Mouse (Mus musculus) layer of hippocampus, postnatal 36 days (tissue): ENCODE measurements around the gene Sult6b1. TPM values are rescaled to one million over a fixed set of nuclear protein-coding genes. Genes with fewer than 3 reads are reported as not detected.

ENCODE experiments used
- DNase-seq, 2 experiments: peaks; one replicate each; pipeline ENCODE4 v3.0.0; 2022
- total RNA-seq, 2 experiments: library from RNA; stranded (reverse); gene quantifications; 2 replicates each; pipeline ENCODE4 v1.2.3; 2021

The Sult6b1 gene
- total RNA-seq, 2 experiments from 2014 or later = not detected

GRCm38 (mm10) chr17:78883291-78883690 is 23.5 kb downstream of the Sult6b1 start:
- DNase-seq = no peak

DNA sequence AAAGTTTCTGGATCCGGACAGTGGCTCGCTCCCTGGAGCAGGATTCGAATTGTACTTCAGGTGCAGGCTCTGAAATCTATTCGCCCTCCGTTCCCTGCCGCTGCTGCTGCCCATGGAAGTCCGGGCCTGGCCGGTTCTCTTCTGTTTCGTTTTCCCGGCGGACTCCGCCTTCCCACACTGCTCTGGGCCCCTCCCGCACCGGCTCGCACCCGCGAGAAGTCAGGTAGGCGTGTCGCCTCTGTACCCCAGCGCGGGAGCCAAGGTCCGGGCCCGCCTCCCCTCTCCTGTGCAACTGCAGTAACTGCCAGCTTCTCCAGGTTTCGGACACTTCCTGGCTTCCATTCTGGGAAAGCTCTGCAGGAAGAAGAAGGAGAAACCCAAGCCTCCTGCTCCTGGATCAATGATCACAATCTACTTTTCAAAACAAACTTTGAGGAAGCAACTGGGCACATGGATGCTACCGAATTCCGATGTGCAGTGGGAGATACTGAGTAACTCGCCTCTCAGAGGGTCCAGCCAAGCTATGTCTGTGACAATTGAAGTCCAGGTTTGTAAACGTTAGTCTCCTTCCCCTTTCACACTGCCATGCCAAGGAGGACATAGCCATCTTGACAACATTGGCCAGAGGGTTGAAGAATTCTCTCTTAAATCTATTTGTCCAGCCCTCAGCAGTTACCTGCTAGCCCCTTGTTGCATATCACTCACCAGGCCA is 24.2 kb downstream of the Sult6b1 start, which contains the start of gene Eif2ak2:
Eif2ak2 (minus strand) TSS at position 173 of the 712 bp plus-strand sequence.
- DNase-seq = peak; percentile 34

DNA sequence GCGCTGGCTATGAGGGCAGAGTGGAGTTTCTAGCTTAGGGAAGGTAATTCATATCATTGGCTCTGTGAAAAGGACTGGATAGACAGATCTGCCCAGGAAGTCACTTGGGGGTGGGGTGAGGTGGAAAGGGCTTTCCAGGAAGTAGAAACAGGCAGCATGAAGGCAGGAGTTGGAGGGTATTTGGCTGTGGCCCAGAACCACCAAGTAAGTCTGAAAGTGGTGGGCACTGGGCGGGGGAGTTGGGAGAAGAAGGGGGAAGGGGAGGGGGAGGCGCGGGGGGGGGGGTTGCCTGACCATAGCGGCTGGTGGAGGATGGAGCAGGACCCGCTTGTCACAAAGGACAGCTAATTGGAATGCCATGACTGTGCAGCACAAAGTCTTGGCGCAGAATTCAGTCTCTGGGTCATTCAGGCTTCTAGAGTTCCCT is 24.9 kb downstream of the Sult6b1 start:
- no peak for DNase-seq

- DNase-seq = no peak
These were observed 32.9 kb downstream of the Sult6b1 start for GRCm38 (mm10) chr17:78873886-78874285.

DNA sequence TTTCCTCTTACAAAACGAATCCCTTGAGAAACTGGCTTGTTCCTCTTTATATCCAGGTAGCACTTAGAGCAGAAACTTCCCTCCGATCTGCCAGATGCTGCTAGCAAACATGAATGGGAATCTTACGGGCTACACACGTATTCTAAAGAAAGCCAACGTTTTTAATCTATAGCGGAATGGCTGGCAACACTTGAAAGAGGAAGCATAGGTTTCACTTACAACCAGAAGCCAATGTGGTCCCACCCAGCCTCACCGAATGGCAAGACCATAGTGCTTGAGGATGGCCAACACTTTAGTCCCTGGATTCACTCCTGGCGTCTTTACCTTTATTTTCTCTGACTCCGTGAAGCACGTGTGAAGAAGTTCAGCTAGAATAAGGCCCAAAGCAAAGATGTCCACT is 50.5 kb downstream of the Sult6b1 start:
- no peak for DNase-seq

DNA sequence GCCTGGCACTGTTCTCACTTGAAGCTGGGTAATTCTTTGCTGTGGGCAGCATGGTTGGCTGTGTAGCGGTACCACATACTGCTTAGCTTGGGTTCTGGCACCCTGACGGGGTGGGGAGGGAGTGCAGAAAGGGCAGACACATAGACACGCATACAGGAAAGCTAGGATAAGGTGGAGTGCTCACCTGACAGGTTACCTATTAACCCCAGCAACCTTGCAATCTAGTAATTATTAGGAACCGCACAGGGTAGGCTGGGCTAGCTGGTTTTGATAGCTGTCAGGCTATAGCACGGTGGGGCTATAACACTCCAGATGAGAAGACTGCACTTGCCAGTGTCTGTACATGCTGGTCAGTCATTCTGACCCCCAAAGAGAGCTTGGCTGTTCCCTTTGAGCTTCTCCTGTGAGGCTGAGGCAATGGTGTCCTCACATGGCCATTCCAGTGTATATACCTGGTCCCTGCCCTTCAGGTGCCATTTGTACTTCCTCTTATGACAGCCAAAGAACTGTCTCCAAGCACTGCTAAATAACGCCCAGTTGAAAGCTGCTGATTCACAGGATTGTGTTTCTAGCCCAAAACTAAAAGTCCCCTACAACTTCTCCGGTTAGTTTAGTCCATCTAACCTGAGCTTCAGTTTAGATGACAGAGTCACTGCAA is 64.4 kb downstream of the Sult6b1 start:
- no peak for DNase-seq

DNA sequence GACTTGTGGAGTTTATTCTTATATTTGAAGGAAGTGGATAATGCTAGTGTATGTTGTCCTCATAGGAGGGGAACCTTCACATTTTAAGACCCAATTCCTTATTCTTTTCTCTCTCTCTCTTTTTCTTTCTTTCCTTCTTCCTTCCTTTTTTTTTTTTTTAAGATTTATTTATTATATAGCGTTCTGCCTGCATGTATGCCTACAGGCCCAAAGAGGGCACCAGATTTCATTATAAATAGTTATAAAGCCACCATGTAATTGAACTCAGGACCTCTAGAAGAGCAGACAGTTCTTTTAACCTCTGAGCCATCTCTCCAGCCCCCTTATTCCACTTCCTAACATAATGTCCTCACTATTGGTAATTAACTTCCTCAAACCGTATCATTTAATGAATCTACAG is 70.7 kb downstream of the Sult6b1 start:
- DNase-seq = no peak

DNA sequence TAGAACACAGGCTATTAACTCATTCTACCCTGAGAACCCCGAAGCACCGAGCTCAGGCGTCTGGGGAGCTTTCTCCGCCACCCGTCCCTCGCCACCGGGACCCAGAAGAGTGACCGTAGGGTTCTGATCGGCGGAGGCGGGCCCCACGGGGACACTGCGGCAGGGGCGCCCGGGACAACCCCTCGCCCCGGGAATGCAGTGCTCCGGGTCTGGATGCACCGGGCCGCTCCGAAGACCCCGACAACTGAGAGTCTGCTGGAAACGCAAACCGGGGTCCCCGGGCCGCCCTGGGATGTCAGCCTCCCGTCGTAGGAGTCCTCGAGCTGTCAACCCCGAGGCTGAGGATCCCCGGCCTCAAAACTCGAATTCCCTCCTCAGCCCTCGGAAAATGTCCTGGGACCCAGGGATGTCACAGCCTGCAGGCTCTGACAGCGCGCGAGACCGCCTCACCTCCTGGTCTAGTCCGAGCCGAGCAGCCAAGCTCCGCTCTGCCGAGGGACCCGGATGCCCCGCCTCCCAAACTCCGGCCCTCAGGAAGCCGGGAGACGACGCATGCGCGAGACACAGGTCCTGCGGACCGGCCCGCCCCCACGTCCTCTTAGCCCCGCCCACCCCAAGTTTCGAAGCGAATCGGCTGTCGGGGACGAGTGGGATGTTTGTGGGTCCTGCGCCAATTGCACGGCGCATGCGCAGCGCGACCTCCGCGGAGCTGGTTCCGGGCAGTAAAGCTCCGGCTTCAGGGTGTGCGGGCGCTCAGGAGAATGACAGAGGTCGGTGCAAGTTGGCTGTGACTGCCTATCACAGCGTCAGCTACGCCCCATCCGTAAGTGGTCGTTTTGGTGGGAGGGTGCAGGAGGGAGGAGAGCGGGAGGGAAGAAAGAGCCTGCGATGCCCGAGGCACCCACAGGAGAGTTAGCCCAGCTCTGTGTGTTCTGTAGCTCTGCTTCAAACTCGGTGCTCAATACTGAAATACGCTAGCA is 71.6 kb downstream of the Sult6b1 start, which contains the start of the genes Heatr5b and Gpatch11:
Heatr5b (minus strand) TSS at position 509 of the 980 bp plus-strand sequence.
Gpatch11 (plus strand) TSS at position 712 of the 980 bp plus-strand sequence.
- peak; percentile 97 for DNase-seq

Other genes starting within 250 kb of the Sult6b1 start
- gene Strn, start 169.8 kb downstream of the Sult6b1 start, total RNA-seq = 10 to 100 TPM; 59.1 to 68.3 TPM
- 10 to 100 TPM; 55.2 to 59.9 TPM for gene Heatr5b, start 71.6 kb downstream of the Sult6b1 start, total RNA-seq
- 10 to 100 TPM; 39.9 to 41.8 TPM for gene Gpatch11, start 71.4 kb downstream of the Sult6b1 start, total RNA-seq
- gene Eif2ak2, start 24.4 kb downstream of the Sult6b1 start, total RNA-seq = 1 to 10 TPM; 4.3 to 4.8 TPM
- 10 to 100 TPM; 26.8 to 27.6 TPM for gene Cebpzos, start 9.5 kb upstream of the Sult6b1 start, total RNA-seq
- 10 to 100 TPM; 32.2 to 38.3 TPM for gene Cebpz, start 30.1 kb upstream of the Sult6b1 start, total RNA-seq
- 10 to 100 TPM; 51.9 to 61.6 TPM for gene Ndufaf7, start 30.1 kb upstream of the Sult6b1 start, total RNA-seq
- 10 to 100 TPM; 13.2 to 13.5 TPM for gene Prkd3, start 113.8 kb upstream of the Sult6b1 start, total RNA-seq
- gene Qpct, start 144.9 kb upstream of the Sult6b1 start, total RNA-seq = 10 to 100 TPM; 11.8 to 14.0 TPM